Mouse (Mus musculus): ENCODE measurements around the gene Zfp932.
"Not testable (repeated sequence)": the region's sequence is repeated elsewhere in the genome, so short reads cannot be mapped to it uniquely, and the experiment has no call there.

DNA sequence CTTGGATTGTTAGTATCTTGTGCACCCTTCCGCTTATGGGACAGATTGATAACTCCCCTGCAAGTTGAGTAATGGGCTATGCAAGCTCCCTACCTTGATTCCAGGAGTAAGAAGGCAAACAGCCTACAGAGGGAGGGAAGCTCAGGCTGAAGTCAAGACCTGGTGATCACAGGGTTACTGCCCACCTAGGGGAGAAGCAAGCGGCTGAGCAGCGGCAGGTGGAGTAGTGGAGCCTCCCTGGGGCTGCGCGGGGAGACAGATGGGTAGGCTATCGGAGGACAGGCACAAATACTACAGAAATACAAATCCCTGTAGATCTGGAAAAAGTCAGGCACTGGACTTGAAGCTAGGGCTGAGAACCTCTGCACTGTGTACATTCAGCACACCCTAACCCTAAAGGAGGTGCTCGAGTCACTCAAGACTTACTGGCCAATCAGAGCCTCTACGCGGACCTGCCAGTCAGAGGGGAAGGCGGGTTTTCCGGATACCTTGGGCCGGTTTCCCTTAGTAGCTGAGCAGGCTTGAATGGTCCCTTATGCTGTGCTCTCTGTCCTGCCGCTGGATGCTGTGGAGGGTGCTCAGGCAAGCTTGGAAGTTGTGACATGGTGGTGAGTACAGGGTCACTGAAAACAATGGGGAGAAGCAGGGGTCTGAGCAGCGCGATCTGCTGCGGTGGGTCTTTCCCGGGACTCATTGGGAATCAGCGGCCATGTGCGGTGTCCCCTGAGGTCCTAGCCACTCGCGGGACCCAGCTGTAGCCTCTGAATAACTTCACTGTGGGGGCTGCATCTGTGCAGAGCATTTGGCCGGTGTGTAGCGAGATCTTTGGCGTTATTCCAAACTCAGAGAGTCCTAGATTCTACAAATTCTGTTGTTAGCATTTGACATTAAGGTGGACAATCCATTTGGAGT, at the start of gene Zfp932:
- TF ChIP-seq CTCF, EP300 (IDR thresholded peaks at IDR 0.05; ENCODE audit: low read depth): not testable (repeated sequence)
